Mouse (Mus musculus) thymus, postnatal 25 days (tissue): ENCODE data around the gene B4galnt1.

Experiments used
- DNase-seq: peaks from one replicate; pipeline ENCODE4 v3.0.0; 2022

The B4galnt1 gene

GRCm38 (mm10) chr10:127164631-127165353 lies at the start of gene B4galnt1:
Gene B4galnt1 (plus strand): TSS chr10:127165225.
- DNase-seq: peak; percentile 87

DNA sequence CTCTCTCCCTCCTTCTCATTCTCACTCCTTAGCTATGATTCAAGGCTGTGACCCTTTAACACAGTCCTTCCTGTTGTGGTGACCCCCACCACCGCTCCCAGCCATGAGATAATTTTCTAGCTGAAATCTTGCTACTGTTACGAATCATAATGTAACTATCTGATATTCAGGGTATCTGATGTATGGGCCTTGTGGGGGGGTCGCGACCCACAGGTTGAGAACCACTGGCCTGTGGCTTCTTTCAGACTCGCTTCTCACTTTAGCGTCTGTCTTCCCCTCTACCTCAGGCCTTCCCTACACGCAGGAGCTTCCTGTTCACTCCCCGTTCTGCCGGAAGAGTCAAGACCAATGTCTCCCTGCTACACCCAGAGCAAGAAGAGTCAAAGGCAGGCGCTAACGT lies 46.6 kb upstream of the B4galnt1 start:
- no peak for DNase-seq

GRCm38 (mm10) chr10:127119229-127119628 lies 45.8 kb upstream of the B4galnt1 start:
- DNase-seq: no peak

DNA sequence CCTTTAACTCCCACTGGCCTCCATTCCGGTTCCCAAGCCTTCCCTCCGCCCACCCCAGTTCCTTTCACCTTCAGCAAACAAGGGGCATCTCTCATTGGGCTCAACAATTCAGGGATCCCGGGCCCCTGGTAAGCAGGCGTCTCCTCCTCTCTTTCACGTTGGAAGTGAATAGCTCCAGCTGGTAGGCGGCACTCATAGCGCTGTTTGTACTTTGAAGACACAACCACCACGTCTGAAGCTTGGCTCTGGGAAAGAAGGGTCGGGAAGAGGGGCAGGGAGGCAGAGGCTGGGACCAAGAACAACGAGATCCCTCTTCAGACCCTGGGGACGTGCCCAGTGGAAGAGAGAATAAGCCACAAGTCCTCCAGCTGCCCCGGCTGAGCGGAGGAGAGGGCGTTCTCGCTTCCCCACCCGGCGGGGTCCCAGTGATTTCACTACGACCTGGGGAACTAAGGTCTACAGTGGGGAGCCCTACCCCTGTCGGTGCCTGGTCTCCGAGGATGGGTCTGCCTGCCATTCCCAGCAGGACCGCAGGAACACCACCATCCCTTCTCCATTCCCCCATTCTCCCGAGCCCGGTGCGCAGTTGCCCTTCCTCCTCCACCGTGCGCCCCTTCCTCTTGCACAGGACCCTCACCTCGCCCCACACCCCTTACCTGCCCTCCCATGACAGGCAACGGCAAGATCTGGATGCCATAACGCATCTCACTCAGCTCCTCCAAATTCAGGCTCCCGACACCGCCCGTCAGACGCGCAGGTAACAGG lies 44.5 kb upstream of the B4galnt1 start:
- no peak for DNase-seq

- DNase-seq: peak; percentile 95
Observed at GRCm38 (mm10) chr10:127121066-127121477, 44.0 kb upstream of the B4galnt1 start, which contains the start of gene Os9. Gene Os9 (minus strand): TSS chr10:127121131.

- no peak for DNase-seq
Observed at GRCm38 (mm10) chr10:127122018-127122417, 43.0 kb upstream of the B4galnt1 start.

DNA sequence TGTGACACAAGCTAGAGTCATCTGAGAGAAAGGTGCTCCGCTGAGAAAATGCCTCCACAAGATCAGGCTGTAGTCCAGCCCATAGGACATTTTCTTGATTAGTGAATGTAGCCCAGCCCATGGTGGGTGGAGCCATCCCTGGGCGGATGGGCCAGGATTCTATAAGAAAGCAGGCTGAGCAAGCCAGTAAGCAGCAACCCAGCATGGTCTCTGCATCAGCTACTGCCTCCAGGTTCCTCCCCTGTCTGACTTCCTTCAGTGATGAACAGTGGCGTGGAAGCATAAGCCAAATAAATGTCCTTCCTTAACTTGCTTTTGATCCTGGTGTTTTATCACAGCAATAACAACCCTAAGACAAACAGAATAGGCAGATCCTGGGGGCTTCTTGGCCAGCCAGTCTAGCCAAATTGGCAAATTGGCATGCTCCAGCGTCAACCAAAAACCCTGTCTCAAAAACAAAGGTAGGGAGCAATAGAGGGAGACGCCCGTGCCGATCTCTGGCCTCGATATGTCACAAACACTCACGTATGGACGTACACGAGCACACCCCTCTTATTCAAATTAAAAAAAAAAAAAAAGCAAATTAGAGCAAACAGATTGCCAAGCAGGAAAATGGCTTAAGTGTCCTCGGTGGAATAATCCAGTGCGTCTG lies 42.1 kb upstream of the B4galnt1 start:
- DNase-seq: no peak

GRCm38 (mm10) chr10:127123436-127123805 lies 41.6 kb upstream of the B4galnt1 start:
- DNase-seq: peak; percentile 69

- DNase-seq: peak; percentile 58
Observed at GRCm38 (mm10) chr10:127125210-127126001, 39.6 kb upstream of the B4galnt1 start.

GRCm38 (mm10) chr10:127126579-127126978 lies 38.4 kb upstream of the B4galnt1 start:
- no peak for DNase-seq

DNA sequence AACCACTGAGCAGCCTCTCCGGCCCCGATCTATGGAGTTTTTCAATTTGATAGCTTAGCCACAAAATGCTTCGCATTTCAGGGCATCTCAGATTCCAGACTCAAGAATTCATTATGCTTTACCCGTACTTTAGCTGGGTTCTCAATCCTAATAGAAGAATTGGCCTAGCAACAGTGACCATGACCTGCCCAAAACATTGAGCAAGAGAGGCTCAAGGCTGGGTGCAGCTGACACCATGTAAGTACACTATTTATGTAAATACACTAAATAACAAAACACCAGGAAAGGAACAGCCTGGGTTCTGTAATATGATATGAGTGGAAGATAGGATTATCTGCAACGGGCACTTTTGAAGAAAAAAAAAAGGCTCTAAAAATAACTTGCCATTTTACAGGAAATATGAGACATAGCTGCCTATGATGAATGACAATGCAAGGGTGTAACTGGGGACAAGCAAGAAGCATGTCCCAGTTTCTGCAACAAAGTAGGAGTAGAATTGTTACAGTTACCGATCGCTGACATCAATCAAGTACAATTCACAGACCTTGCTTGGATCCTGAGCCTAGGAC lies 37.2 kb upstream of the B4galnt1 start:
- DNase-seq: no peak

DNA sequence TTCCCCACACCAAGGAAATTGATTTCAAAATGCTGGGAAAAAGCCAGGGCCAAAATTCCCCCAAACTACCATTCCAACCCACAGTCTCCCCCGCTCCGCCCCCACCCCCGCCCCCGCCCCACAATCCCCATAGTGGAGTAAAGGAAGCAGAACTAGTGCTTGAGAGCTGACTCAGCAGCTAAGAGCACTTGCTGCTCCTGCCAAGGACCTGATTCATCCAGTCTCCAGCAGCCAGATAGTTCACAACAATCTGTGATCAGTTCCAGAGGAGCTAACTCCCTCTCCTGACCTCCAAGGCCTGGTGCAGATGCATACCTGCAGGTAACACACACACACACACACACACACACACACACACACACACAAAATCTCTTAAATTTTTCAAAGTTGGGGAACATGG lies 35.6 kb upstream of the B4galnt1 start:
- no peak for DNase-seq

GRCm38 (mm10) chr10:127132469-127132868 lies 32.6 kb upstream of the B4galnt1 start:
- no peak for DNase-seq

- peak; percentile 36 for DNase-seq
Observed at GRCm38 (mm10) chr10:127134394-127135035, 30.5 kb upstream of the B4galnt1 start.

- DNase-seq: peak; percentile 63
Observed at GRCm38 (mm10) chr10:127135118-127135836, 29.7 kb upstream of the B4galnt1 start.

DNA sequence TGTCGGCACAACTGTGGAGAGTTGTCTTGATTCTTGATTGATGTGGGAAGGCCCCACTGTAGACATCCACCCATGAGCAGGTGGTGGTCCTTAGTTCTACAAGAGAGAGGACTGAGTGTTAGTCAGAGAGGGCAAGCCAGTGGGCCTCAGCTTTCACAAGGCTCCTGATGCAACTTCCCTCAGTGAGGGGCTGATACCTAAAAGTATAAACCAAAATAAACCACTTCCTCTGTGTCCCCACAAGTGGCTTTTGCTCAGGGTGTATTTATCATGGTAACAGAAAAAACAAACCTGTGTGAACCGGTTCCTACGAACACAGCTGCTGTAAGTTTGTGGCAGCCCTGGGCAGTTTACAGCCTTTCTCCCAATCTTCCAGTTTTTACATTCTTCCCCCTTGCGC lies 28.5 kb upstream of the B4galnt1 start:
- DNase-seq: peak; percentile 54

- no peak for DNase-seq
Observed at GRCm38 (mm10) chr10:127137896-127138295, 27.1 kb upstream of the B4galnt1 start.

DNA sequence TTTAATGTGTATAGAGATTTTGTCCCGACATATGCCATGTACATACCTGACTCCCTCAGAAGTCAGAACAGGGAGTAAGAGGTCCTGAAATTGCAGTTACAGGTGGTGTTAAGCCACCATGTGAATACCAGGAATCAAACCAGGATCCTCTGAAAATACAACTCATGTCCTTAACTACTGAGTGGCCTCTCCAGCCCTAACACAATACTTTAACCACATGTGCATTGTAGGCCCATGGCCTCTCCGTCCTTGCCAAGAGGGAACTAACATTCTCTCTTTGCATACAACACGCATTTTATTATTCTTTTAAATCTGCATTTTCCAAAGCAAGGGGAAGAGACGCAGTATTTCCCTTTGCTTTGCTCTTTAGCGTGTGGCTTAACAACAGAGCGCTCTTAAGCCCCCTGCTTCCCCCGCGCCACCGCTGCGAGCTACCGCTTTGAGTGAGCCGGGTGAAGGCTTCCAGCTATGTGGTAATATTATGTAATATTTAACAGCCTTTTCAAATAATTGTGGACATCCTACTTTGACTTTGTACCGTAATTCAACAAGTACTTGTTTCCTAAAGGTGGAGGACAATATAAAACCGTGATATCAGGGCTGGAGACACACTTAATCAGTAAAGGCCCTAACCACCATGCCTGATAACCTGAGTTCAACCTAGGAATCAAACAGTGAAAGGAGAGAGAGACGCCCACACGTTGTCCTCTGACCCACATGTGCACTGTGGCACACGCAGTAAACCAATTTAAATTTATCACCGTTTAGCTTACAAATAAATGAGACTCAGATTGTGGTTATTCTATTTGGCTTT lies 26.5 kb upstream of the B4galnt1 start:
- no peak for DNase-seq

- DNase-seq: no peak
Observed at GRCm38 (mm10) chr10:127140971-127141370, 24.1 kb upstream of the B4galnt1 start.

GRCm38 (mm10) chr10:127141500-127141899 lies 23.5 kb upstream of the B4galnt1 start:
- DNase-seq: peak; percentile 72
